Mouse (Mus musculus) brain, embryonic 14.5 days (tissue): ENCODE results near the gene Gm34653.

ENCODE experiments used
- CTCF ChIP-seq: fragments of 200-500 bp; IDR thresholded peaks from 2 replicates; pipeline ENCODE4 v1.5.1; 2012; ENCODE audit warnings: inconsistent platforms, mild to moderate bottlenecking, moderate library complexity, borderline replicate concordance; ENCODE audit not compliant: insufficient read depth, insufficient read length; ENCODE audit errors: extremely low read depth
- POLR2A ChIP-seq: fragments of 200-500 bp; IDR thresholded peaks from 2 replicates; pipeline ENCODE4 v1.6.1; 2012; ENCODE audit warnings: mild to moderate bottlenecking, inconsistent platforms, borderline replicate concordance; ENCODE audit not compliant: poor library complexity, insufficient read depth, insufficient read length, severe bottlenecking; ENCODE audit errors: extremely low read depth

DNA sequence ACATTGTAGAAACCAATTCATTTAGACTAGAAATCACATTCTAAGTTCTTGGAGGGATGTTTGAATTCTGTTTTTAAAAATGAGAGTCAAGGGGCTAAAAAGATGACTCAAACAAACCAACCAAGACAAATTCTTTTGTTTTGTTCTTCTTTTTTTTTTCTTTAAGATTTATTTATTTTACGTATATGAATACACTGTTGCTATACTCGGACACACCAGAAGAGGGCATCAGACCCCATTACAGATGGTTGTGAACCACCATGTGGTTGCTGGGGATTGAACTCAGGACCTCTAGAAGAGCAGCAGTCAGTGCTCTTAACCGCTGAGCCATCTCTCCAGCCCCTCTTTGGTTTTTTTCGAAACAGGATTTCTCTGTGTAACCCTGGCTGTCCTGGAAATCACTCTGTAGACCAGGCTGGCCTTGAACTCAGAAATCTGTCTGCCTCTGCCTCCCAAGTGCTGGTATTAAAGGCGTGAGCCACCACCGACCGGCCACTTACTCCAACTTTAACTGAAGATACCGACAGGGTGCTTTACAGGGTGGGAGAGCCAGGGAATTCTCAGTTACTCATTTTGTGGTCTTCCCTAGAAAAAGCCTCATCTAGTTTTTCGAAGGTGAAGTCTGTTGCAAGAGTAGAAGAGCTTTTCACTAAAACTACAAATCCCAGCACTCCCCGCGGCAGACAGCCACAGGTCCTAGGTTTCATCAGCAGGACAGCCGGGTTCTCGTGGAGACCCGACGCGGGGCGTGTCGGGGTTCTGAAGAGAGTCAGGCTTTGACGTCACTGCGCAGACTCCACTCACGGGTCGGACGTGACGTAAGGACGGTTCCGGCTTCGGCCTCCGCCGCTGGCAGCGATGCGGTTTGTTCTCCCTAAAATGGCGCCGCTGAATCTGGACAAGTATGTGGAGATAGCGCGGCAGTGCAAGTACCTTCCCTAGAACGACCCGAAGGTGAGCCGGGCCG lies 31.0 kb upstream of the Gm34653 start:
- TF ChIP-seq POLR2A = peak; percentile 70; the same call in 1 of the 2 replicates
- no peak for TF ChIP-seq CTCF
